Mouse (Mus musculus) heart, embryonic 15.5 days (tissue): ENCODE measurements at regions not wholly inside any gene's neighbourhood (a gene's known extent, or its start where the extent isn't known, plus 50 kb on each side); places are given as distances from the start of the nearest gene placed in this dataset.

ENCODE experiments used
- ATAC-seq: fragments of 200-750 bp; cut with Nextera tagmentation; replicated peaks from 2 replicates; pipeline ENCODE4 v1.8.0; 2017; ENCODE audit warnings: low read depth, moderate TSS enrichment; ENCODE audit not compliant: insufficient number of reproducible peaks, insufficient read depth, low FRiP score
- H3K27ac ChIP-seq: fragments of 300-500 bp; sonication (generic); 2 replicates; pipeline ENCODE4 v1.5.1; 2015; ENCODE audit warnings: mild to moderate bottlenecking, inconsistent platforms
- H3K27me3 ChIP-seq: fragments of 300-500 bp; sonication (generic); 2 replicates; pipeline ENCODE4 v1.6.1; 2015; ENCODE audit warnings: inconsistent platforms
- H3K36me3 ChIP-seq: fragments of 300-500 bp; sonication (generic); 2 replicates; pipeline ENCODE4 v1.6.1; 2015; ENCODE audit warnings: mild to moderate bottlenecking, inconsistent platforms
- H3K4me1 ChIP-seq: fragments of 300-500 bp; sonication (generic); replicated peaks from 2 replicates; pipeline ENCODE4 v1.6.1; 2015; ENCODE audit warnings: inconsistent platforms
- H3K4me2 ChIP-seq: fragments of 300-500 bp; sonication (generic); 2 replicates; pipeline ENCODE4 v1.6.1; 2015; ENCODE audit warnings: inconsistent platforms, mild to moderate bottlenecking, moderate library complexity
- H3K4me3 ChIP-seq: fragments of 300-500 bp; sonication (generic); 2 replicates; pipeline ENCODE4 v1.5.1; 2015; ENCODE audit warnings: mild to moderate bottlenecking, inconsistent platforms
- H3K9ac ChIP-seq: fragments of 300-500 bp; sonication (generic); 2 replicates; pipeline ENCODE4 v1.6.1; 2015; ENCODE audit warnings: mild to moderate bottlenecking, inconsistent platforms
- H3K9me3 ChIP-seq: fragments of 300-500 bp; sonication (generic); replicated peaks from 2 replicates; pipeline ENCODE4 v1.6.1; 2016; ENCODE audit warnings: inconsistent platforms
- WGBS: fragments of 180-500 bp; shearing (Covaris S2); methylation state at CpG from one replicate; pipeline ENCODE4 v1.1.7; 2015; ENCODE audit warnings: mixed read lengths; 5-methylcytosine and 5-hydroxymethylcytosine counted together

DNA sequence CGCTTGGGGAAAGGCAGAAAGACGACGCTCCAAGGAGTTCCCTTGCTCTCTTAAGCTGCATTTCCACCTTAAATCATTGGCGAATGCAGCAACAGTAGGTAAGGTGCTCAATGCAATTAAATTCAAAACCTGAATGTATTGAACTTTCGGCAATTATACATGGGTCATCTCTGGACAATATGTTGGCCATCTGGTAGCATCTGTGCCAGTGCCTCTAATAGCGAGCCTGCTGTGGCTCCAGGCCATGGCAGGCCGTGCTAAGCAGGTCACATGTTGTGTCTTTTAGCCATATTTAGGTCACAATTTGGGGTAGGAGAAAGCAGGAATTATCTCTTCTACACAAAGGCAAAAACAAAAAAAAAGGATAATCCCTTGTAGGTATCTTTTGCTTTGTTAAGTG lies 462.8 kb downstream of the Gtdc1 start:
- H3K4me2 ChIP-seq = no peak overlapping the region
- no peaks in the 10 kb centered on the region for H3K27me3 ChIP-seq
- H3K4me3 ChIP-seq = no peak overlapping the region
- no peak overlapping the region for H3K9ac ChIP-seq
- H3K27ac ChIP-seq = no peak overlapping the region
- no peak for ATAC-seq
- 93% methylated on average over 7 of the region's 7 CpGs for WGBS
- no peaks in the 10 kb centered on the region for H3K36me3 ChIP-seq
- no peaks in the 10 kb centered on the region for H3K4me1 ChIP-seq
- H3K9me3 ChIP-seq = no peaks in the 10 kb centered on the region

DNA sequence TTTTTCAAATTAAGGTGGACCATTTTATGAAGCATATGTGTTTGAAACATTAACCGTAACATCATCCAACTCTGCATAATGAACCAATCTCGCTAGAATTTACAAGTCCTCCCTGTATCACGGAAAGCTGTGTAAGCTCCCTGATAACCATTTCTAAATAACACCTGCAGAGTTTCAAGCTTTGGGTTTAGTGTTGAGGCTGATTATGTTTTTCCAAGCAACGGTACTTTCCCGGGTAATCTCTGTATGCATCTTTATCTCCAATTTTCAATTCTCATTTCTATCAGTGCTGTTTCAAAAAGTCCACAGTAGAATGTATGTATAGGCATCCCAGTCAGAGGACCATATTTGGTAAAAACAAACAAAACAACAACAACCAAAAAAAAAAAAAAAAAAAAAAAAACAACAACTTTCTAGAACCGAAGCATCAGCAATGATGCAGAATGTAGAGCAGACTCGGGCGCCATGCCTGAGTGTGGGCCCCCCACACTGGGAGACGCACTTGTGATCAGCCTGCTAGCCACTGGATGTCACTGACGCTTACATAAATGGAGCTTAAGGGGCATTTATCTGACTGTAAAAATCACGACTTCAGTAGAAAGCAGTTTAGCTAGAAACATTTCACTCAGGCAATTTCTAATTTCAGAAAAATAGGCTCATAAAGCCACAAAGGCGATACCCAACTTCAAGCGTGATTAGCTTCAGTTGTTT lies 464.7 kb downstream of the Gtdc1 start:
- H3K4me1 ChIP-seq = no peaks in the 10 kb centered on the region
- H3K4me3 ChIP-seq = no peak overlapping the region
- H3K27ac ChIP-seq = no peak overlapping the region
- H3K9ac ChIP-seq = no peak overlapping the region
- no peaks in the 10 kb centered on the region for H3K36me3 ChIP-seq
- no peaks in the 10 kb centered on the region for H3K27me3 ChIP-seq
- H3K4me2 ChIP-seq = no peak overlapping the region
- no peak for ATAC-seq
- H3K9me3 ChIP-seq = no peaks in the 10 kb centered on the region
- 81% methylated on average over 13 of the region's 13 CpGs for WGBS

DNA sequence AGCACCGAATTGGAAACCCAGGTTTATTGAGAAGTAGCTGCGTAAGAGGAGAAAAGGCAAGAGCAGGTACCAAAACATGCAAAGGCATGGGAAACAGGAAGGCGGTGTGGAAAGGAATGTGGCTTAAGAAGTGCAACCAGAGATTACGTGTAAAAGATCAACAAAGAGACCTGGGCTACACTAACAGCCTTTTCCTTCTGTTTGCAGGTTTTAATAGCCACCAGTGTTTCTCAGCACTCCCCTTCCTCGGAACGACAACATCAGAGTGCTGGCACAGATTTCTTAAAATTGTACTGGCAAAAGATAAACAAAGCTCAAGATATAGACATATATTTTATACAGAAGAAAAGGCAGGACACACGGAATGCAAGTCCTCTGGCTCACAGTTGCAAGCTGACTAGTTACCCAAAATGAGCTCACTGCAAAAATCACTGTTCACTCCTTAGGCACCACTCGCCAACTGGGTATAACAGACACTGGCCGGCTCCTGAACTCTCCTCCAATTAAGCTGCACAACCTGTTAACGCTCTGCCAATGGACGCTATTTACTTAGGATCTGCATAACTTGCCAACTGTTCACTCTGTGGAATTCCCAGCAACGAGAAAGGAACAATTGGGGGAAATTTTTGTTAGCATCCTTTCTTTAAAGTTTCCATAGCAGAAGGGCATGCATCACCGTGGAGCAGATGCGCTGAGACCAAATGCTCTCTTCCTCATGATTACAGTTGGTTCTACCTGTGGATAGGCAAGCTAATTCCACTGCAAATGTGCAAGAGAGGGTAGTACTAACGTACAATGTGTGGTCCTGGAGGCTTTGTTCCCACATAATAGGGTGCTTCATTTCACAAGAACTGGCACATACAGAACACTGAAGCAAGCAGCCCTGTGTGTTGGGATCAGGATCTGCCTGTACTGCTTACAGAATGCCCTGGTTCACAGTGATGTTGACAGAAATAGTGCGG lies 465.9 kb downstream of the Gtdc1 start:
- H3K9ac ChIP-seq = no peak overlapping the region
- H3K27ac ChIP-seq = no peak overlapping the region
- WGBS = 49% methylated on average over 16 of the region's 16 CpGs
- H3K36me3 ChIP-seq = no peaks in the 10 kb centered on the region
- no peak for ATAC-seq
- no peak overlapping the region for H3K4me2 ChIP-seq
- no peak overlapping the region for H3K4me3 ChIP-seq
- H3K9me3 ChIP-seq = no peaks in the 10 kb centered on the region
- H3K27me3 ChIP-seq = no peaks in the 10 kb centered on the region
- H3K4me1 ChIP-seq = no peaks in the 10 kb centered on the region

DNA sequence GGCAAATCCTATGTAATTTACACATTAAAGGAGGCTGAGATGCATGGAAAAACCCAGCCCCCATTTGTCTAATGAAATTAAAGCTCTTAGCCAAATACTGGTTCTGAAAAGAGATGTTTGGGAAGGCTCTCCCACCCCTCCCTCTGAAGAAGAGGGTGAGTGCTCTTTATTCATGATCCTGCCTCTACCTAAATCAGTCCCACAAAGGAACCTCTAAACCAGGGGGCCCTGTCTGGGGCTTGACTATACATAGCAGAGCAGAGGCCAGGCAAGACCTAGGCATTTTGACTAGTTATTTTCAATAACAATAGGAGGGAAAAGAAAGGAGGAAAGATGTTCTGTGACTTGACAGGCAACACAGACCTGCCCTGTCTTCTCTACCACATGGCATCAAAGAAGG lies 478.0 kb downstream of the Gtdc1 start:
- ATAC-seq = no peak
- Histone ChIP-seq H3K36me3 (no peaks in the 10 kb centered on the region), H3K9me3 (no peaks in the 10 kb centered on the region), H3K27me3 (no peaks in the 10 kb centered on the region), H3K4me2 (no peak overlapping the region), H3K9ac (no peak overlapping the region), H3K4me3 (no peak overlapping the region), H3K4me1 (no peaks in the 10 kb centered on the region), H3K27ac (no peak overlapping the region)
